Mouse (Mus musculus): ENCODE results near the gene Map3k5.
"Not testable (repeated sequence)": the region's sequence is repeated elsewhere in the genome, so short reads cannot be mapped to it uniquely, and the experiment has no call there.

The Map3k5 gene

DNA sequence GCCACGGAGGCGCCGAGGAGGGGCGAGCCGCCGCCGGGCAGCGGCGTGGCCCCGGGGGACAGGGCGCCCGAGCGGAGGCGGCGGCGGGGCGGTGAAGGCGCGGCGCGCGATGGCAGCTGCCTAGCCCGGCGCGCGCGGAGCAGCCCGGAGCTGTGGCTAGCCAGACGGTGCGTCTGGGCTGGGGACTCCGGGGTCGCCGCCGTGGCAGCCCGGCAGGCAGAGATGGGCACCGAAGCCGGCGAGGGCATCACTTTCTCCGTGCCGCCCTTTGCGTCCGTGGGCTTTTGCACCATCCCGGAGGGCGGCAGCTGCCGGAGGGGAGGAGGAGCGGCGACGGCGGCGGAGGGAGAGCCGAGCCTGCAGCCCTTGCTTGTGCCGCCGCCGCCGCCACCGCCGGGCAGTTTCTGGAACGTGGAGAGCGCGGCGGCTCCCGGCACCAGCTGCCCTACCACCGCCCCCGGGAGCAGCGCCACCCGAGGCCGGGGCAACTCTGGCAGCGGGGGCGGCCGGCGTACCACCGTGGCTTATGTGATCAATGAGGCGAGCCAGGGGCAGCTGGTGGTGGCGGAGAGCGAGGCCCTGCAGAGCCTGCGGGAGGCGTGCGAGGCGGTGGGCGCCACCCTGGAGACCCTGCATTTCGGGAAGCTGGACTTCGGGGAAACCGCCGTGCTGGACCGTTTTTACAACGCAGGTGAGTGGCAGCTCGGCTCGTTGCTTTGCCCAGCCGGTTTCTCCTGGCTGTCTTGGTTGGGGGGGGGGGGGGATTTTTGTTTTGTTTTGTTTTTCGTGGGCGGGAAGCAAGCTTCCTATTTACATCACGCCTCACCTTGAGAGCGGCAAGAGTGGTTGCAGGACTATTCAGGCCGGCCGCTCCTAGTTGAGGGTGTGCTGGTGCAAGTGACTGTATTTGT is at the start of gene Map3k5:
Gene Map3k5, plus strand, starts transcription at position 89 of the 911 bp plus-strand sequence.
- peak; percentile 16 to 33 for DNase-seq (ENCODE audit: low spot score in 2 of 2)

DNA sequence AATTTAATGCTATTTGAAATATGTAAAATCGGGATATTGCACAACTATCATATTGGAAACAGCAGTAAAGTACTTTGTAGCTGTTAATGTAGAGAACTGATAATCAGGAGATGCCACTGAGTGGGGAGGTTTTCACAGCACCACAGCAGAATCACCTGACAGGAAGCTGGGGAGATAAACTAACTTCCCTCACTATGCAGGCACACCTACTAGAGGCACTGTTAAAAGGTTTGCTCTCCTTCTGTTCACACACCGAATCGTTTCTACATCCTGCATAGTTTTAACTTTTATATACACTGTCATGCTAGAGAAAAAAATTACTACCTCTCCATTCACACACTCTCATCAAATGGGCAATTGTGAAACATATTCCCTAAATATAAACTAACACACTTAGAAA is 48.0 kb upstream of the Map3k5 start:
- no peak for DNase-seq (ENCODE audit: low spot score in 2 of 2)

- no peak for DNase-seq (ENCODE audit: low spot score in 2 of 2)
Observed at GRCm38 (mm10) chr10:19889908-19890307, 44.4 kb upstream of the Map3k5 start.

GRCm38 (mm10) chr10:19891686-19892085 is 42.6 kb upstream of the Map3k5 start:
- DNase-seq (ENCODE audit: low spot score in 2 of 2), result no peak

- DNase-seq (ENCODE audit: low spot score in 2 of 2), result no peak
Observed at GRCm38 (mm10) chr10:19893146-19893545, 41.1 kb upstream of the Map3k5 start.

GRCm38 (mm10) chr10:19893976-19894375 is 40.3 kb upstream of the Map3k5 start:
- peak in 1 of 2 experiments; percentile 21 for DNase-seq (ENCODE audit: low spot score in 2 of 2)

DNA sequence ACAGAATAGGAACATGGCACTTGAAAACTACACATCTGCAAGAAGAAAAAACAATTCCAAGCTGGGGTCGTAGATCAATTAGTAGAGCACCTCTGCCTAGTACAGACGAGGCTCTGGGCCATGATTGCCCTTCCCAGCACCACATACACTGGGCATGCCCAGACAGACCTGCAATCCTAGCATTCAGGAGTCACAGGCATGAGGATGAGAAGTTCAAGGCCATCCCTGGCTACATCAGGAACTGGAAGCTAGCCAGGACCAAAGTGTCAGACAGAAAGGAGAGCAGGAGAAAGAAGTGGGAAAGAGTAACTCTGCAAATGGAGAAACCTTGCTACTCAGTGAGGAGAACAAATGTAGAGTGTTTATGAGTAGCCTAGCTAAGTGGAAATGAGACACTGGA is 34.1 kb upstream of the Map3k5 start:
- DNase-seq (ENCODE audit: low spot score in 2 of 2), result no peak

- no peak for DNase-seq (ENCODE audit: low spot score in 2 of 2)
Observed at GRCm38 (mm10) chr10:19901992-19902391, 32.3 kb upstream of the Map3k5 start.

DNA sequence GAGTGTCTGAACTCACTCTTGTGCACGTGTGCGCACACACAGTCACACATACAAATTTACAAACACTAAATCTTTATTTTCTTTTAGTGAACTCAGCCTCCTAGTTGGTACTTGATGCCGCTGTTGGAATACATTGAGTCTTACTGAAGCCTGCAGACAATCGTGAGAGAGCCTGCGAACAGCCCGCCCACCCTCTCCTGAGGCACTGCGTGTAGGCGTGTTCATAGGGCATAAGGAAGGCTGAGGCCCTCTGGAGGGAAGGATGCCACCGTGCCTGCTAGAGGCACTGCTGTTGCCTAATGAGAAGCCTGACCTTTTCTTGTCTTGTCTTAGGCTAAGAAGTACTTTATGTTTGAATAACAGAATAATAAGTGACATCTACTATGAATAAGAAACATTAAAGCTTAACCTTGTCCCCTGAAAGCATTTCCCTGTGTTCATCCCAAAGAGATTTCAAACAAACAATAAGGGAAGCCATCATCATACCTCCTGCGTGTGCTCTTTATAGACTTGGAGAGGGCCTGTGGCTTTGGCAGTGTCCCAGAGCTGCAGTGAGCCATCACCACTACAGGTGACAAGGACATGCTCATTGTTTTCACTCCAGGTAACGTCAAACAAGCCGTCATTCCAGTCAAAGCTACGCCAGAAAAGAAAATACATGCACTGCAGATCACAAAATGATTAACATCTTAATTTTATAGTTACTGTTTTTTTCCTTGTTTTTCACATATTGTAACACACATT is 30.0 kb upstream of the Map3k5 start:
- DNase-seq (ENCODE audit: low spot score in 2 of 2), result no peak

- DNase-seq (ENCODE audit: low spot score in 2 of 2), result peak; percentile 75 to 84
Observed at GRCm38 (mm10) chr10:19907246-19907804, 26.9 kb upstream of the Map3k5 start, which contains the start of gene Pex7. Gene Pex7 (minus strand): TSS chr10:19907689.

- DNase-seq (ENCODE audit: low spot score in 2 of 2), result no peak
Observed at GRCm38 (mm10) chr10:19908076-19908475, 26.2 kb upstream of the Map3k5 start.

- DNase-seq (ENCODE audit: low spot score in 2 of 2), result no peak
Observed at GRCm38 (mm10) chr10:19910516-19910915, 23.8 kb upstream of the Map3k5 start.

DNA sequence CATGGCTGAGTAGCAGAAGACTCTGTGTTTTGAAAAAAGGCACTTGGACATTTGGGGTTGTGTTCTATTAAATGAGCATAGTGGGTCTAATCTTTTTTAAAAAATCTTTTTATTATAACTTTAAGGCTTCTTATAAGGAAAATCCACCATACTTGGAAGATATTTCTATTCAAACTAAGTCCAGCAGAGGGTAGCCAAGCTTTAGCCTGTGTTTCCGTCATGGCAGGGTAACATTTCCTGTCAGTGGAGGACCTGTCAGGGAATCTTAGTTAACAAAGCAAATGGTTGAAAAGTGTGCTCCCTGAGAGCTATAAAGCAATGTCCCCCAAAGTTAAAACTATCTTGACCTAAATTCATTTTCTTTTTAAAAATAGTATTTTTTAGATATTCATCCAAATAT is 22.7 kb upstream of the Map3k5 start:
- DNase-seq (ENCODE audit: low spot score in 2 of 2), result no peak

DNA sequence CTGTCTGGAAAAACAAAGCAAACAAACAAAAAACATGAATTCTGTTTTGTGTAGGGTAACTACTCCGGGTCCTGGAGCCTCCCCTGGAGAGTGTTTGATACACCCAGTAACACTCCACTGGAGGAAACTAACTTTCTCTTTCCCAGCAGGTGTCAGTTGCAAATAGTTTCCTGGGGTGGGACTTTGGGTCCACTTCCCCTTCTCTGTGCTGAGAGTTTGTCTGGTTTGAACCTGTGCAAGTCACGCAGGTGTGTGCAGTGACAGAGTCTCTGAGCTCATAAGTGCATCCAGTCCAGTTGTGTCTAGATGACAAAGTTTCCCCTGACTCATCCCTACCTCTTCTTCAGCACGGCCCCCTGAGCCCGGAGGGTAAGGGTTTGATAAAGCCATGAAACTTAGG is 20.5 kb upstream of the Map3k5 start:
- DNase-seq (ENCODE audit: low spot score in 2 of 2), result no peak

DNA sequence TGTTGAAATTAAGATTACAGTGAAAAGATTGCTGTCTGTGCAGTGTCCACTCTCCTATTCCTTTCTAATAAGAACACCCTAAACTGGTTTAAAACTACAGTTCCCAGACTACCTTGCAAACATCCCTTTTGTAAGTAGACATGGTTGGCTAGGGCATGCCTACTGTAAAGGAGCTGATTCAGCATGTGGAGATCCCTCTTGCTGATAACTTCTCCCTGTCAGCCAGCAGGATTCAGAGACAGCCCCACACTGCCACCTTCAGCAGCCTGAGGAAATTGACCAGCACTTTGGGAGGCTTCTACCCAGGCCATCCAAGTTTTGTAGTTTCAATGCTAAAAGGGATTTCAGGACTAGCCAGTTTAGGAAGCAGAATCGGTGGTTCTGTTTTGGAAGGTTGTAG is 19.0 kb upstream of the Map3k5 start:
- no peak for DNase-seq (ENCODE audit: low spot score in 2 of 2)

DNA sequence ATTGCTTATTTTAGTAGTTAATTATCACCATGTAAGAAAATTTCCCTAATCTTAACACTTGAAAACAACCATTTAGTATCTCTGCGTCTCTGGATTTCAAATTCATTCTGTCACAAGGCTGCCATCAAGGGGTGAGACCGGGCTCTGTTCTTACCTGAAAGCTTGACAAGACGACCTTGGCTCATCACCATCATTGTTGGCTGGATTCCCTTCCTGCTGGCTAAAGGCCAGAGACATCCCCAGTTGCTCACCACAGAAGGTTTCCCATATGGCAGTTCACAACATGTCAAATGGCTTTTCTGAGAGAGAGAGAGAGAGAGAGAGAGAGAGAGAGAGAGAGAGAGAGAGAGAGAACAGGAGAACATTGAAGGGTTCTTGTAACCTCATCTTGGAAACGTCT is 11.9 kb upstream of the Map3k5 start:
- no peak for DNase-seq (ENCODE audit: low spot score in 2 of 2)

DNA sequence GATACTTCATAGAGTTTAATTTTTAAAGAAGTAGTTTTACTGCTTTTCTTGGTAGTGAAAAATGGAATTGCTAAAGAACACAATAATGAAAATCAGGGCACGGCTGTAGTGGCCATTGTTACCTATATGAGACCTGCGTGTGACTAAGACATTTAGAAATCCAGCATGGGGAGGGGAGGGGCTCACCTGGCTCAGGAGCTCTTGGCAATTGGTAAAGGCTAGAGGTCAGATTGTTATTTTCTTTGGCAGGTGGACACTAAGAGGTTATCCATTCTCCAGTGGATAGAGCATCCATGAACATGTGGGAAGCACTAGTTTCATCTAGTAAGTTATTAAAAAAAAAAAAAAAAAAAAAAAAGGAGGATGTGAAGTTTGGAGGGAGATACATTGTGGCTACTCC is 10.0 kb upstream of the Map3k5 start:
- DNase-seq (ENCODE audit: low spot score in 2 of 2), result no peak

GRCm38 (mm10) chr10:19926391-19926897 is 7.8 kb upstream of the Map3k5 start:
- not testable (repeated sequence) for DNase-seq (ENCODE audit: low spot score in 2 of 2)

DNA sequence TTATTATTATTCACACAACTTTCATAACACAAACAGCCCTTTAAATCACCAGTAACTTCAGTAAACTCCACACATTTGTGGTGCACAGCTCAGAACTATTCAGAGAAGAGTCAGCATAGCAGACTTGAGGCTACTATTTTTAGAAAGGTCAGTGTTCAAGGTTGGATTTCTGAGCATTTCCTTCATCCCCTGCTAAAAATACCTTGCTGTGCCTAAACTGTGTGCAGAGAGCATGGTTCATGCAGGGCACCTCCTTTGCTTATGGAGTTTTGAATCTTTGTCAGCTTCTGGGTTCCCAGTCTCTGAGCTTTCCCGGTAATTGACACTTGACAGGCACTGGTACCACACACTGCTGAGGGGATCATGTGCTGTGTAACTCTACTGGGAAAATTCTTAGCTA is 6.1 kb upstream of the Map3k5 start:
- DNase-seq (ENCODE audit: low spot score in 2 of 2), result no peak

DNA sequence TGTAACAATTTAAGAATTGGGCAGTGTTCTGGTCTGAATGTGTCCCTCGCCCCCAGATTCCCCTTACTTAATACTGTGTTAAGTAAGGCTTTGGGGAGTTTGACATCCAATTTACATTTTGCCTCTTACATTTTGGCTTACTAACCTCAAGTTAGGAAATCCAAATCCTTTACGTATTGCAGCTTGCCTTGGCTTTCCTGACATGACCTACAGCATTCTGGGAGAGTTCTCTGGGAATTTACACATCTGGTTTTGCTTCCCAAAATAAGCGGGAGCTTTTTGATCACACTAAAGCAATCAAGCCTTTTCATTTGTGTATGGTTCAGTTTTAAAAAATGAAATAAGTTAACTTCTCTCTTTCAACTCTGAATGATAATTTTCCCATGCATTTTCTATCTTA is 1.3 kb upstream of the Map3k5 start:
- DNase-seq (ENCODE audit: low spot score in 2 of 2), result no peak

GRCm38 (mm10) chr10:19933511-19934383 is 525 bp upstream of the Map3k5 start:
- DNase-seq (ENCODE audit: low spot score in 2 of 2), result peak; percentile 60 to 71

All from spleen, postnatal 14 days (tissue).